Mouse (Mus musculus): ENCODE data around the gene Fthl17e. TPM values are rescaled to one million over a fixed set of nuclear protein-coding genes. Genes with fewer than 3 reads are reported as not detected.
A peak's percentile ranks its signal among the peaks of the same experiment; 100 is the strongest.
"Not testable (repeated sequence)": the region's sequence is repeated elsewhere in the genome, so short reads cannot be mapped to it uniquely, and the experiment has no call there.

Fthl17e gene
- total and polyA plus RNA-seq, 2 experiments: not detected

DNA sequence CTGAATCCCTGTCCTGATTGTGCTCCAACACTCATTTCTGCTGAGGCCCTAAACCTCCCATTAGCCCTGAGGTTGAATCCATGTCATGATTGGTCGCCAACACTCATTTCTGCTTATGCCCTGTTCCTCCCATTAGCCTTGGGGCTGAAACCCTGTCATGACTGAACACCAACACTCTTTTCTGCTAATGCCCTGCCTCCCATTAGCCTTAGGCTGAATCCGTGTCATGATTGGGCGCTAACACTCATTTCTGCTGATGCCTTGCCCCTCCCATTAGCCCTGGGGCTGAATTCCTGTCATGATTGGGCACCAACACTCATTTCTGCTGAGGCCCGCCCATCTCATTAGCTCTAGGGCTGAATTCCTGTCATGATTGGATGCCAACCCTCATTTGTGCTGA is 28.8 kb downstream of the Fthl17e start:
- no peaks in the 10 kb centered on the region for H3K79me2 ChIP-seq (ENCODE audit: control insufficient read depth, insufficient read depth, low read length)
- no peak for DNase-seq (ENCODE audit: extremely low read depth, low read depth, low spot score)
- H3K36me3 ChIP-seq (ENCODE audit: control insufficient read depth, insufficient read depth, low read length): no peaks in the 10 kb centered on the region
- no peak overlapping the region for H3K27ac ChIP-seq (replicated peaks; ENCODE audit: insufficient read depth, low read depth, low read length)
- 85% methylated on average over 4 of the region's 4 CpGs for WGBS
- no peak overlapping the region for H3K4me3 ChIP-seq (ENCODE audit: insufficient read depth, low read depth, low read length)
- no peaks in the 10 kb centered on the region for H3K27me3 ChIP-seq (ENCODE audit: control insufficient read depth, insufficient read depth, low read length)
- no peak overlapping the region for H3K9ac ChIP-seq (ENCODE audit: low read depth, low read length)
- no peaks in the 10 kb centered on the region for H3K4me1 ChIP-seq (ENCODE audit: control insufficient read depth, insufficient read depth, low read length)
- TF ChIP-seq POLR2A (IDR thresholded peaks at IDR 0.05; ENCODE audit: extremely low read depth, insufficient read depth, low read length) (no peak), CTCF (IDR thresholded peaks at IDR 0.05; ENCODE audit: low read depth, low read length) (no peak)

DNA sequence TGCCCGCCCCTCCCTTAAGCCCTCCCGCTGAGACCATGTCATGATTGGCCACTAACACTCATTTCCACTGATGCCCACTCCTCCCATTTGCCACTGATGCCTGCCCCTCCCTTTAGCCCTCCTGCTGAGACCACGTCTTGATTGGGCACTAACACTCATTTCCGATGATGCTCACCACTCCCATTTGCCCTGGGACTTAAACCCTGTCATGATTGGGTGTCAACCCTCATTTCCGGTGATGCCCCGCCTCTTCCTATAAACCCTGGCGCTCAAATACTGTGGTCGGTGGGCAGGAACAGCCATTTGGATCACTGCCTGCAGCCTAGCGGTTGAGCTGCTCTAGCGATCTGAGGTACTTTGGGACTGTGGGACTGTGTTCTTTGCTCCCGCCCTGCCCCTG is 29.4 kb downstream of the Fthl17e start, which contains the start of gene Fthl17f:
Fthl17f (plus strand) TSS at position 301 of the 400 bp plus-strand sequence.
- not testable (repeated sequence) for DNase-seq (ENCODE audit: extremely low read depth, low read depth, low spot score); H3K9ac ChIP-seq (ENCODE audit: low read depth, low read length); H3K79me2 ChIP-seq (ENCODE audit: control insufficient read depth, insufficient read depth, low read length); H3K4me3 ChIP-seq (ENCODE audit: insufficient read depth, low read depth, low read length); H3K27ac ChIP-seq (replicated peaks; ENCODE audit: insufficient read depth, low read depth, low read length); H3K4me1 ChIP-seq (ENCODE audit: control insufficient read depth, insufficient read depth, low read length); H3K36me3 ChIP-seq (ENCODE audit: control insufficient read depth, insufficient read depth, low read length); H3K27me3 ChIP-seq (ENCODE audit: control insufficient read depth, insufficient read depth, low read length)
- WGBS: 91% methylated on average over 11 of the region's 11 CpGs

DNA sequence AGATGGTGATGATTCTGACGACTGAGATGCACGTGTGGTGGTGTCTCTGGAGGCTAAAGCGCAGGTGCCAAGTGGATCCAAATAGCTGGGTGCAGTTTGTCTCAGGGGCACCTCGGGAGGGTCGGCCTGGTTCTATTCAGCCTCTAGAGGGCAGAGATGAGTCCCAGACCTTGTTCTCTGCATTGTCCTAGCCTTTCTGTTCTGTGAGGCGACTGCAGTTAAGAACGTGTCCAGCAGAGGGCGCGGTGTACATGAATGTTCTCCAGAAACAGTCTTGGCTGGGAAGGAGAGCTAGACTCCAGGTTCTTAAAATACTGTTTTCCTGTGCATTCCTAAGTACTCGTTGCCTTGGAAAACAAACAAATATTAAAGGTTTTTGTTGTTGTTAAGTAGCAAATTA is 44.4 kb downstream of the Fthl17e start:
- H3K36me3 ChIP-seq (ENCODE audit: control insufficient read depth, insufficient read depth, low read length); DNase-seq (ENCODE audit: extremely low read depth, low read depth, low spot score); H3K27ac ChIP-seq (replicated peaks; ENCODE audit: insufficient read depth, low read depth, low read length); H3K79me2 ChIP-seq (ENCODE audit: control insufficient read depth, insufficient read depth, low read length); H3K4me3 ChIP-seq (ENCODE audit: insufficient read depth, low read depth, low read length); H3K9ac ChIP-seq (ENCODE audit: low read depth, low read length); H3K4me1 ChIP-seq (ENCODE audit: control insufficient read depth, insufficient read depth, low read length); H3K27me3 ChIP-seq (ENCODE audit: control insufficient read depth, insufficient read depth, low read length): not testable (repeated sequence)
- 5% methylated on average over 8 of the region's 10 CpGs for WGBS
- TF ChIP-seq CTCF (IDR thresholded peaks at IDR 0.05; ENCODE audit: low read depth, low read length): peak; percentile 44

Other genes starting within 250 kb of the Fthl17e start
- gene Ssxb5, start 229.8 kb upstream of the Fthl17e start, total RNA-seq (2014; rRNA removed): not detected in 2 replicates
- gene Ssxb5, start 229.8 kb upstream of the Fthl17e start, polyA plus RNA-seq (2012; rRNA removed): not detected in 2 replicates
- gene Gm6592, start 189.5 kb upstream of the Fthl17e start, total RNA-seq (2014; rRNA removed): not detected in 2 replicates
- gene Gm6592, start 189.5 kb upstream of the Fthl17e start, polyA plus RNA-seq (2012; rRNA removed): not detected in 2 replicates
- gene Gm5751, start 159.2 kb upstream of the Fthl17e start, total RNA-seq (2014; rRNA removed): not detected in 2 replicates
- gene Gm5751, start 159.2 kb upstream of the Fthl17e start, polyA plus RNA-seq (2012; rRNA removed): not detected in 2 replicates
- gene B630019K06Rik, start 141.1 kb upstream of the Fthl17e start, total RNA-seq (2014; rRNA removed): 0.18 and 0.47 TPM in 2 replicates
- gene B630019K06Rik, start 141.1 kb upstream of the Fthl17e start, polyA plus RNA-seq (2012; rRNA removed): 0.21 and 0.60 TPM in 2 replicates
- gene Fthl17b, start 70.5 kb upstream of the Fthl17e start, total RNA-seq (2014; rRNA removed): not detected in 2 replicates
- gene Fthl17b, start 70.5 kb upstream of the Fthl17e start, polyA plus RNA-seq (2012; rRNA removed): not detected in 2 replicates
- gene Fthl17c, start 56.9 kb upstream of the Fthl17e start, total RNA-seq (2014; rRNA removed): not detected in 2 replicates
- gene Fthl17c, start 56.9 kb upstream of the Fthl17e start, polyA plus RNA-seq (2012; rRNA removed): not detected in 2 replicates
- not detected in 2 replicates for gene Fthl17d, start 46.7 kb upstream of the Fthl17e start, total RNA-seq (2014; rRNA removed)
- not detected in 2 replicates for gene Fthl17d, start 46.7 kb upstream of the Fthl17e start, polyA plus RNA-seq (2012; rRNA removed)
- not detected in 2 replicates for gene Fthl17f, start 29.5 kb downstream of the Fthl17e start, total RNA-seq (2014; rRNA removed)
- not detected in 2 replicates for gene Fthl17f, start 29.5 kb downstream of the Fthl17e start, polyA plus RNA-seq (2012; rRNA removed)
- gene 4930402K13Rik, start 71.1 kb downstream of the Fthl17e start, total RNA-seq (2014; rRNA removed): not detected in 2 replicates
- gene 4930402K13Rik, start 71.1 kb downstream of the Fthl17e start, polyA plus RNA-seq (2012; rRNA removed): not detected in 2 replicates
- 0.09 TPM in 1 of 2 replicates, not detected in the other for gene Lancl3, start 166.4 kb downstream of the Fthl17e start, total RNA-seq (2014; rRNA removed)
- 0.02 TPM in 1 of 2 replicates, not detected in the other for gene Lancl3, start 166.4 kb downstream of the Fthl17e start, polyA plus RNA-seq (2012; rRNA removed)
- not detected in 2 replicates for gene Gm14862, start 223.4 kb downstream of the Fthl17e start, total RNA-seq (2014; rRNA removed)
- gene Gm14862, start 223.4 kb downstream of the Fthl17e start, polyA plus RNA-seq (2012; rRNA removed): not detected in 2 replicates
- gene Xk, start 239.3 kb downstream of the Fthl17e start, total RNA-seq (2014; rRNA removed): 1.8 and 2.3 TPM in 2 replicates
- 2.0 and 2.2 TPM in 2 replicates for gene Xk, start 239.3 kb downstream of the Fthl17e start, polyA plus RNA-seq (2012; rRNA removed)